Mouse (Mus musculus) liver, embryonic 14.5 days (tissue): ENCODE measurements around the gene Msl2.

Experiments used
- CTCF ChIP-seq: IDR thresholded peaks from 2 replicates; pipeline ENCODE4 v1.5.1; 2016; ENCODE audit warnings: antibody characterized with exemption, low read depth, control low read depth
- EP300 ChIP-seq: IDR thresholded peaks from 2 replicates; pipeline ENCODE4 v1.6.1; 2016; ENCODE audit warnings: antibody characterized with exemption, low read depth

DNA sequence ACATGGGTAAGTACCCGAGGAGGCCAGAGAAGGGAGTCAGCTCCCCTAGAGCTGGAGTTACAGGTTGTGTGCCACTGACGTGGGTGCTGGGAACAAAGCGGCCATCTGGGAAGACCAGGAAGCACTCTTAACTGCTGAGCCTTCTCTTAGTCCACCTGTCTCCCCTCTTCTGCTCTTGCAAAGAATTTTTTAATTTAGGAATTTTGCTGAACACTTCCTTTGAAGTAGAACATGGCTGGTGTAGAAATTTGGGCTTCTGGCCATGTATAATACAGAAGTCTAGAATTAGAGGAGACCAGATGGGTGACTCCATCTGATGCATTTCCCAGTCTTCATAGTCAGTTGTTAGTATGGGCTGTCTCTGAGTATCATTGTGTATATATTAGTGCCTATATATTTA lies 9.8 kb downstream of the Msl2 start:
- no peak for TF ChIP-seq CTCF
- TF ChIP-seq EP300: no peak
